Mouse (Mus musculus): ENCODE measurements around the gene Rnf24.
"Not testable (repeated sequence)": the region's sequence is repeated elsewhere in the genome, so short reads cannot be mapped to it uniquely, and the experiment has no call there.

Rnf24 gene

DNA sequence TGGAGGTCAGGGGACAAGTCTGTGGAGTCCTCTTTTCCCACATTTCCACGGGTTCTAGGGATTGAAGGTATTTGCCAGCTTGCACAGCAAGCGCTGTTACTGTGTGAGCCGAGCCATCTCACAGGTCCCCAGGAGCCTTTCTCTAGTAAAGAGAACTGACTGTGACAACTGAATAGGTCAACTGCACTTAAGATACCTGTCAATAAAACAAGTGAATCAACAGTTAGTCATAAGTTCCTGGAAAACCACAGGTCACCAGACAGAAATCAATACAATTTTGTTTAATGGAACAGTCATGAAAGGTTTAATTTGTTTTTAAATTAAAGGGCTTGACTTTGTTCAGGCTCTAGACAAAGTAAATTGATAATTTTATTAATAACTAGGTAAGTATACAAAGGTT is 22.1 kb downstream of the Rnf24 start:
- DNase-seq = no peak

GRCm38 (mm10) chr2:131328981-131329380 is 23.7 kb downstream of the Rnf24 start:
- DNase-seq = no peak

- no peak for DNase-seq
These were observed 26.6 kb downstream of the Rnf24 start for GRCm38 (mm10) chr2:131326044-131326443.

- DNase-seq = no peak
These were observed 29.0 kb downstream of the Rnf24 start for GRCm38 (mm10) chr2:131323675-131324074.

- peak; percentile 54 for DNase-seq
These were observed 31.5 kb downstream of the Rnf24 start for GRCm38 (mm10) chr2:131321192-131321591.

DNA sequence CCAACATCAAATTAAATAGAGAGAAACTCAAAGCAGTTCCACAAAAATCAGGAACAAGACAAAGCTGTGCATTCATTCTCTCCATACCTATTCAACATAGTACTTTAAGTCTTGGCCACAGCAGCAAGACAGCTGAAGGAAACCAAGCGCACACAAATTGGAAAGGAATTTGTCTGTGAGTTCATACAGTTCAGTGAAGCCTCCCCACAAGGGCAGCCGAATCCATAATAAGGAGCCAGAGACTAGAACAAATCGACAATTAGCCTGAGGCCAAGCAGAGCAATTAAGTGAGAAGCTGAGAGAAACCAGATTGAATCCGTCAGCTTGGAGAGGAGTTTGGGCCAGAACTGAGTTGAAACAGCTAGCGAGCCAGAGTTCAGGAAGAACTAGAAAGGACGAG is 33.3 kb downstream of the Rnf24 start:
- no peak for DNase-seq

- DNase-seq = no peak
These were observed 36.5 kb downstream of the Rnf24 start for GRCm38 (mm10) chr2:131316167-131316566.

DNA sequence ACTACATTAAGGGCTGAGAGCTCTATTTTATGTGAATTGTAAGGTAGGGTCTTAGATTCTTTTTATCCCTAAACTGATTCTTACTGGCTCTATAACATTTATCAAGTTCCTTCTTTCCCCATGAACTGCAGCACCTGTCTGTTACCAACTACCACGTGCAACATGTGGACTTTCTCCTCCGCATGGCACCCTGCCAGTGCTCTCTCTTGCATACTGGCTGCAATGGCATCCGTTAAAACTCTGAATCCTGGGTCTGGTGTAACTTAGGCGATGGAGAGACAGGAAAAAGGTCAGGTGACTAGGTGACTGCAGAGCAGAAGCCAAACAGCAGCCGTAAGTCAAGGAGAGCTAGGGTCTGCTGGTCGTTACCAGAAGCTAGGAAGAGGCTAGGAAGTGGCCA is 43.4 kb downstream of the Rnf24 start:
- no peak for DNase-seq

DNA sequence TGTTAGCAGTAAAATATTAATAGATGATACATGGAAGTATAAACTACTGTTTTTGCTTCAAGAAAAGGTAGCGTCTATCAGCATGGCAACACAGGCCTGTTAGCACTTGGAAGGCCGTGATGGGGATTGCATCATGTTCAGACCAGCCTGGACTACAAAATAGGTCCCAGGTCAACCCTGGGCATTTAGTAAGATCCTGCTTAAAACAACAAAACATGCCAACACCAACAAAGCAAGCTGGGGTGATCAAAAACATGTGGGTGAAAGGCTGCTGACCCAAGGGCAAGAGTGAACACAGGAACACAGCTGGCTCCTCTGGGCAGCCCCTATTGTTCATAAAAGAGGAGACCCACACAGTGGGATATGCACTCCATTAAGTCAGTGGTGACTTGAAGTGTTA is 44.9 kb downstream of the Rnf24 start:
- DNase-seq = no peak

- no peak for DNase-seq
These were observed 45.3 kb downstream of the Rnf24 start for GRCm38 (mm10) chr2:131307391-131307790.

- DNase-seq = not testable (repeated sequence)
These were observed 47.5 kb downstream of the Rnf24 start for GRCm38 (mm10) chr2:131305226-131305625.

DNA sequence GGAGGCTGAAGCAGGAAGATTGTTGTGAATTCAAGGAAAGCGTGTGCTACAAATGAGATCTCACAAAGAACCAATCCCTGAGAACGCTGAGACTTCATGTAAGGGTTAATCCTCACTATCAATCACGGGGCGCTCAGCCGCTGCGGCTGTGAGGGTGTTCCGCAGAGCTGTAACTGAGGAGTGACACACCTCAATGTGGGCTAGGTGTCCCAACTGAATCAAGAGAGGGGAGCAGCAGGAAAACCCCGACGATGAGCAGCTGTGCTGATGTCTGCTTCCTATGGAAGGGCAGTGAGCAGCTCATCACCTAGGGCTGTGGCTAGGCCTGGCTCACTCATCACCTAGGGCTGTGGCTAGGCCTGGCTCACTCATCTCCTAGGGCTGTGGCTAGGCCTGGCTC is 48.2 kb downstream of the Rnf24 start:
- no peak for DNase-seq

DNA sequence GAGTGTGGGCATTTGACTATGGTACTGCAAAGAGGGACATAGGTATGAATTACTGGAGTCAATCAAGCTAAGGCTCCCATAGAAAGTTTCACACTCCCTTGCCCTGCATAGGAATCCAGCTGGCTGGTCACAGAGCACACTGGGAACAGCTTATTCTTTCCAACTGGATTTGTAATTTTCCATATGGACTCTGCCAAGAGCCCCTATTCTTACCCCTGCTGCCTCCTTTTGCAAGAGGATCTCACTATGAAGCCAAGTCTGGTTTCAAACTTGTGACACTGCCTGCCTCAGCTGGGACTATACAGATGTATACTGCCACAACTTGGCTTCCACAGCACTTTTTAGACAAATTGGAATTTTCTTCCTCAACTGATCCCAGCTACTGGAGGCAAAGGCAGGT is 51.1 kb downstream of the Rnf24 start:
- no peak for DNase-seq

DNA sequence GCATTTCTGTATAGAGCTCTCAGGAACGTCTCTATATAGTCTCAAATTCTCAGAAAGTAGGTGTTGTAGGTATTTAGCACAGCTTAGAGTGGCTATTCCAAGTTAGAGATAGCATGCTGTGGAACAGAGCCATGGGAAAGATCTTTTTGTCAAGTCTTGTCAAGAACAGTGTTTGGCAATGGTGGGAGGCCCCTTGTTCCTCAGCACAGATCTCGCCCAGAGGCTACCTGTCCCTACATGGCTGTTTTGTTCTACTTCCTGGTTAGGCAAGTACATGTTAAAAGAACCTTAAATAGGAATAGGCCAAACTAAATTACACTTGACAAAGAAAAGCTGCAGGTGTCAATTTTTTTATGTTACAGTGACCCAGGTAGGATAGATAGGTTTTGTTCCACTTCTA is 52.2 kb downstream of the Rnf24 start:
- no peak for DNase-seq

- DNase-seq = not testable (repeated sequence)
These were observed 54.0 kb downstream of the Rnf24 start for GRCm38 (mm10) chr2:131298674-131299073.

DNA sequence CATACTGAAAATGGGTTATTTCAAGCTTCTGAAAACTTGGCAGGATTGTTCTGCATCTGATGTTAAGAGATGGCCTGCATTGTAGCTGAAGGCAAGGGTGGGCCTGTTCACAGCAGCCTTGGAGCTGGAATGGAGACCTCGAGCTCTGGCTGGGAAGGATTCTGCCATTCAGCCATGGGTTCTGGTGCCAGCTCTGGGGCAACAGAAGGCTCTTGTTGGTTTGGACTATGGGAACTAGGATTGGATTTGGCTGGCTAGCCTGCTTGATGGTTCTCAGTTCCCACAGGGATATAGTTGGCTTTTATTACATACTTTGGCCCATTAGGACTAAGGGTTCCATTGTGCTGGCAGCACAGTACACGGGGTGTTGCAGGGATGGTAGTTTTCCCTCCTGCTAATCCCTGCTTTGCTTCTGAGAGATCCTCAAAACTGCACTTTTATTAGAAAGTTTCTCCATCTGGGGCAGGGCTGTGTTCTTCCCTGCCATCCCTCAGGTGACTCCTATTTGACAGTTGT is 55.9 kb downstream of the Rnf24 start:
- no peak for DNase-seq

DNA sequence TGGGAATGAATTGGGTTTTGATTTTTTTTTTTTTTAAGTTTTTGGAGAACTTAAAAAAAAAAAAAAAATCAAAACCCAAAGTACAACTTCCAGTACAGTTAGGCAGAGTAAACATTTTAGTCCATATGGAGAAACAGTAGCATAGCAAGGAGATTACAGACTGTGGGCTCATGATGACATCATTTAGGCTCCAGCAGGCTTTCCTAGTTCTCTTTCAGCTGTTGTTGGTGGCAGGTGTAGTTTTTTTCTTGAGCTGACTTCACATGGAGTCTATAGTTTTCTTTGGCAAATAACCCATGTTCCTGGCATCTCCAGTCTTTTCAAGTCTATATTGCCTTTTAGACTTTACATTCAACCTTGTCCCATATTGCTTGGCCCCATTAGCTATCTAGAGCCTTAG is 62.0 kb downstream of the Rnf24 start:
- DNase-seq = no peak

DNA sequence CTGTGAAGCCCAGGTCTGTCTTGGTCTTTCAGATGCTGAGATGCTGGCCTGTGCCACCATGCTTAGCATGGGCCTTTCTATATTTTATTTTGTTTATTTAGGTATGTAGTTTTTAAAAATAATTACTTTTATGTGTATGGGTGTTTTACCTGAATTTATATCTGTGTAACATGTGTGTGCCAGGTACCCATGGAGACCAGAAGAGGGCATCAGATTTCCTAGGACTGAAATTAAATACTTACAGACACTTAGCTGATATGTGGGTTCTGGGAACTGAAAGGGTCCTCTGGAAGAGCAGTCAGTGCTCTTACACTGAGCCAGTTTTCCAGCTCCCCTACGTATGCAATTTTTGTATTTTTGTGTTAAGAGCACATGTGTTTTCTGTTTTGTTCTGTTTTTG is 66.4 kb downstream of the Rnf24 start:
- no peak for DNase-seq

DNA sequence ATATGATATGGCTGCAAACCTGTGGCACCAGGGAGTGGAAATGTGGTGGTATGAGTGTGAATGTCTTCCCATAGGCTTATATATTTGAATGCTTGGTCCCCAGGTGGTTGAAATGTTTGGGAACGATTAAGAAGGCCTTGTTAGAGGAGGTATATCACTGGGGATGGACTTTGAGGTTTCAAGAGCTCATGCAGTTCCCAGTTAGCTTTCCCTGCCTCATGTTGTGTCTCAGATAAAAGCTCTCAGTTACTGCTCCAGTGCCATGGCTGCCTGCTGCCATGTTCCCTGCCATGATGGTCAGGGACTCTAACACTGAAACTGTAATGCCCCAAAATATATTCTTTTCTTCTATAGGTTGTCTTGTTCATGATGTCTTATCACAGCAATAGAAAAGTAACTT is 71.1 kb downstream of the Rnf24 start:
- no peak for DNase-seq

GRCm38 (mm10) chr2:131276722-131277121 is 76.0 kb downstream of the Rnf24 start:
- no peak for DNase-seq

GRCm38 (mm10) chr2:131275493-131275892 is 77.2 kb downstream of the Rnf24 start:
- DNase-seq = no peak

GRCm38 (mm10) chr2:131265056-131265455 is 87.6 kb downstream of the Rnf24 start:
- DNase-seq = no peak

GRCm38 (mm10) chr2:131264027-131264426 is 88.7 kb downstream of the Rnf24 start:
- DNase-seq = no peak

- peak; percentile 74 for DNase-seq
These were observed 89.7 kb downstream of the Rnf24 start for GRCm38 (mm10) chr2:131262680-131263670.
